Mouse (Mus musculus) kidney, postnatal 25 days (tissue): ENCODE measurements around the gene Ddr2.
"Not testable (repeated sequence)": the region's sequence is repeated elsewhere in the genome, so short reads cannot be mapped to it uniquely, and the experiment has no call there.

Experiments used
- DNase-seq, 2 experiments: peaks; one replicate each; pipeline ENCODE4 v3.0.0; 2021; ENCODE audit warnings: mixed read lengths in 2 of 2

Gene Ddr2

GRCm38 (mm10) chr1:170034961-170035360 lies 75.6 kb downstream of the Ddr2 start:
- peak in 1 of 2 experiments; percentile 16 for DNase-seq

GRCm38 (mm10) chr1:170031656-170032055 lies 78.9 kb downstream of the Ddr2 start:
- peak; percentile 17 to 43 for DNase-seq

GRCm38 (mm10) chr1:170014784-170015183 lies 95.8 kb downstream of the Ddr2 start:
- DNase-seq: no peak

GRCm38 (mm10) chr1:170010716-170011505 lies 99.7 kb downstream of the Ddr2 start:
- peak; percentile 40 to 50 for DNase-seq

- DNase-seq: no peak
Observed at GRCm38 (mm10) chr1:170009296-170009695, 101.3 kb downstream of the Ddr2 start.

- no peak for DNase-seq
Observed at GRCm38 (mm10) chr1:170008432-170009220, 101.9 kb downstream of the Ddr2 start.

- DNase-seq: peak; percentile 31 to 49
Observed at GRCm38 (mm10) chr1:170006516-170006915, 104.0 kb downstream of the Ddr2 start.

- DNase-seq: no peak
Observed at GRCm38 (mm10) chr1:170005297-170005696, 105.3 kb downstream of the Ddr2 start.

- DNase-seq: not testable (repeated sequence)
Observed at GRCm38 (mm10) chr1:169993901-169994300, 116.7 kb downstream of the Ddr2 start.

GRCm38 (mm10) chr1:169986166-169986565 lies 124.4 kb downstream of the Ddr2 start:
- no peak for DNase-seq

GRCm38 (mm10) chr1:169977621-169978020 lies 132.9 kb downstream of the Ddr2 start:
- no peak for DNase-seq

GRCm38 (mm10) chr1:169971998-169972397 lies 138.6 kb downstream of the Ddr2 start:
- no peak for DNase-seq

- DNase-seq: no peak
Observed at GRCm38 (mm10) chr1:169970936-169971335, 139.6 kb downstream of the Ddr2 start.

- no peak for DNase-seq
Observed at GRCm38 (mm10) chr1:169969516-169969886, 141.1 kb downstream of the Ddr2 start.

GRCm38 (mm10) chr1:169968792-169969515 lies 141.6 kb downstream of the Ddr2 start, which contains the start of gene Hsd17b7:
Gene Hsd17b7 (minus strand): TSS chr1:169969241.
- DNase-seq: peak; percentile 99 to 100

- DNase-seq: no peak
Observed at GRCm38 (mm10) chr1:169953106-169953505, 157.5 kb downstream of the Ddr2 start.

- no peak for DNase-seq
Observed at GRCm38 (mm10) chr1:169952636-169953035, 157.9 kb downstream of the Ddr2 start.

- no peak for DNase-seq
Observed at GRCm38 (mm10) chr1:169951561-169951960, 159.0 kb downstream of the Ddr2 start.

- peak in 1 of 2 experiments; percentile 18 for DNase-seq
Observed at GRCm38 (mm10) chr1:169950651-169951050, 159.9 kb downstream of the Ddr2 start.

GRCm38 (mm10) chr1:169949981-169950380 lies 160.6 kb downstream of the Ddr2 start:
- no peak for DNase-seq

- no peak for DNase-seq
Observed at GRCm38 (mm10) chr1:169948866-169949265, 161.7 kb downstream of the Ddr2 start.

- no peak for DNase-seq
Observed at GRCm38 (mm10) chr1:169948280-169948679, 162.3 kb downstream of the Ddr2 start.

- peak in 1 of 2 experiments; percentile 32 for DNase-seq
Observed at GRCm38 (mm10) chr1:169947654-169948053, 162.9 kb downstream of the Ddr2 start.
